Mouse (Mus musculus): ENCODE data around the gene Azin2. TPM values are rescaled to one million over a fixed set of nuclear protein-coding genes. Genes with fewer than 3 reads are reported as not detected.

Azin2 gene
- 20.3 and 20.7 TPM in 2 replicates for polyA plus RNA-seq (2015; fragmentation: Nextera tagmentation; extraction: Ambion mirVana)

DNA sequence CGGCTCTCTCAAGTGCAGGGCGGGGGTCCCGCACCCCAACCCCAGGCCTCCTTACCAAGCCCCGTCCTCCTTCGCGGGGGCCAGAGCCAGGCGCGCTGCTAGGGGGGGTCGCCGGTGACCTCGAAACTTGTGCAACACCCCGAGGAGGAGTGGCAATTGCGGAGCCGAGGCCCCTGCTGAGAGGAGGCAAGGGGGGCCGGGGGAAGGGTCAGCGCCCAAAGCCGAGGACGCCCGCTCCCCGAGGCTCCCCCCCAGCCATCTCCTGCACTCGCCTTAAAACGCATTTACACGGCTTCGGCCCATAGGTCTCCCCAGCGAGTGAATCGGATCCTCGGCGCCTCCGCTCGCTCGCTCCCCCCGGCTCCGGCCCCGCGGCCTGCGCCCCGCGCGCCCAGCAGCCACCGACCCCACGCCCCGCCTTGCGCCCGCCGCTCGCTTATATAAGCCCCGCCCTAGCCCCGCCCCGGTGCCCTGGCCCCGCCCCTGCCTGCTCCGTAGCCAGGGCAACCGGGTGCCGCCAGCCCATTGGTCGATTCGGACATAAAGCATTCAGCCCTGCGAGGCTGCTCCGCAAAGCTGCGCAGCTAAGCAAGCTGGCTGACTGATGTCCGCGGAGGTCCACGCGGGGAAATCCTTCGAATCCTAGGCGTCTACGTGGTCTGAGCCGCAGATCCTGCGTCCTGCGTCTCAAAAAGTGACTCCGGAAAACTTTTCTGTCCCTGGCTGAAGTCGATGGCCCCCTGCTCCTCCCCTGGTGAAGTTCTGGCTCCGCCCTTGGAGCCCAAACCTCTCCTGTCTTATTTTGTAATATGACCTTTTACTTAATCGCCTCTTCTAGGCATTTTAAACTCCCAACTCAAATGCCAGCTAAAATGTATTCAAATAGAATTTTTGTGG lies at the start of gene Azin2:
Gene Azin2, minus strand, starts transcription at position 414 of the 897 bp plus-strand sequence.
- WGBS: under 1% methylated on average over 47 of the region's 72 CpGs
- Histone ChIP-seq H3K27me3 (replicated peaks) (no peaks in the 10 kb centered on the region), H3K4me2 (peak within 1 kb of the TSS; percentile 93), H3K4me1 (peaks cover 48% of the 10 kb centered on the region), H3K4me3 (replicated peaks) (peak within 1 kb of the TSS; percentile 73), H3K36me3 (no peaks in the 10 kb centered on the region), H3K9me3 (replicated peaks) (no peaks in the 10 kb centered on the region), H3K9ac (replicated peaks) (peak within 1 kb of the TSS; percentile 85), H3K27ac (replicated peaks) (peak within 1 kb of the TSS; percentile 86)
- ATAC-seq (ENCODE audit: low FRiP score): peak; percentile 96

DNA sequence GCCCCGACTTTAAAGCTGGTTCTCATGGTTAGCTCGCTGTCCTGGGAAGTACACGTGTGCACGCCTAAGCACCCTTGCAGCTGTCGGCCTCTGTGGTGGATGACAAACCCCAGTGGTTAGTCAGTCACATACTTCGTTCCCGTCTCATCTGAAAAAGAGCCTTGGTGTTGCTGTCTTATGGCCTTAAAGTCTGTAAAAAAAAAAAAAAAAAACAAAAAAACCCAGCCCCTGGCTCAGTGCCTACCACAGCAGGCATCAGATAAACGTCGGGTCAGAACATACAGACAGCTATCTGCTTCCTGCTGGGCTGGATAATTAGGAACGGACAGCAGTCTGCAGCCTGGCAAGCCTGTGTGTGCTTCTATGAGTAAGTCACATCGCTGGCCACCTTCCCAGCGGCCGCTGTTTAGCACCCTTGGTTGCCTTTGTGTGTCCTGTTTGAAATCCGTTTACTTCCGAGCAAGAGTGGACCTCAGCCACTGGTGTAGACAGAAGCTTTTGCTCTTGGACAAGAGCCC lies 49.4 kb upstream of the Azin2 start:
- Histone ChIP-seq H3K4me1 (peaks cover 17% of the 10 kb centered on the region), H3K9me3 (replicated peaks) (no peaks in the 10 kb centered on the region), H3K27ac (replicated peaks) (peak overlapping the region; percentile 43; the same call in 1 of the 2 replicates), H3K4me3 (replicated peaks) (no peak overlapping the region), H3K9ac (replicated peaks) (no peak overlapping the region), H3K27me3 (replicated peaks) (no peaks in the 10 kb centered on the region), H3K36me3 (peaks cover 28% of the 10 kb centered on the region), H3K4me2 (no peak overlapping the region)
- WGBS: 39% methylated on average over 15 of the region's 15 CpGs
- peak; percentile 8; the same call in 1 of the 2 replicates for ATAC-seq (ENCODE audit: low FRiP score)

DNA sequence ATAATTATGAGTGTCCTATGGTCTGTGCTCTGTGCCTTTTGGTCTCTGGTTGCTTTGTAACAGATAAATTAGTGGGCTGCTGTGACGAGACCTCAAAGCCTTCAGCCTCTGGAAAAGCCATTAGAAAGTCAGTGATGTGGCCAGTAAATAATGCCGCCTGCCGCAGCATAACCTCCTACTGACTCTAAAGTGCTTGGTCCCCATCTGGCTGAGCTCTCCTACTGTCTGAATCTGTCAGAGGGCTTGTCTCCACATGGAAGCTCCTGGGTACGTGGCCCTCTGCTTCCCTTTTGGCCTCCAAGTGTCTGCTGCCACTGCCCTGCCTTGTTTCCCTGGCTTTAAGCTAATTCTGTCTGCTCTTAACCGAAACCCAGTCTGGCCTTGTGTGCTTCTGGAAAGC lies 47.3 kb upstream of the Azin2 start:
- no peaks in the 10 kb centered on the region for H3K9me3 ChIP-seq (replicated peaks)
- peaks cover 13% of the 10 kb centered on the region for H3K4me1 ChIP-seq
- no peak overlapping the region for H3K4me2 ChIP-seq
- H3K36me3 ChIP-seq: peaks cover 37% of the 10 kb centered on the region
- no peak overlapping the region; the same call in 1 of the 2 replicates for H3K27ac ChIP-seq (replicated peaks)
- WGBS: 57% methylated on average over 5 of the region's 5 CpGs
- no peak for ATAC-seq (ENCODE audit: low FRiP score)
- H3K4me3 ChIP-seq (replicated peaks): no peak overlapping the region
- H3K9ac ChIP-seq (replicated peaks): no peak overlapping the region
- H3K27me3 ChIP-seq (replicated peaks): no peaks in the 10 kb centered on the region

DNA sequence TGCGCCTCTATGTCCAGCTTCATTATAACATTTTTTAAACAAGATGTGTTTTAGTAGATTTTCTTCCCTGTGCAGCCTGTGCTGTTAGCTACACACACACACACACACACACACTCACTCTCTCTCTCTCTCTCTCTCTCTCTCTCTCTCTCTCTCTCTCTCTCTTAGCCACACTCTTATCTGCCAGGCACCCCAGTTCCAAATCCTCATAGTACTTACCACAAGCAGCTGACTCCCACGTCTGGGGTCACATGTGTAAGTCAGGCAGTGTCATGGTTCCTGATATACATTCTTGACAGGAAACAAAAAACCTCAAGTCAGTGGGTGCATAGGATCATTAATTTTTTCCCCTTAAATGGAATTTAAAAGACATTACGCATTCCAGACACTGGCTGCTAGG lies 46.4 kb upstream of the Azin2 start:
- no peak overlapping the region for H3K27ac ChIP-seq (replicated peaks)
- H3K9me3 ChIP-seq (replicated peaks): no peaks in the 10 kb centered on the region
- no peak overlapping the region for H3K4me3 ChIP-seq (replicated peaks)
- H3K4me1 ChIP-seq: peaks cover 13% of the 10 kb centered on the region
- H3K27me3 ChIP-seq (replicated peaks): no peaks in the 10 kb centered on the region
- no peak overlapping the region for H3K9ac ChIP-seq (replicated peaks)
- 82% methylated on average over 3 of the region's 3 CpGs for WGBS
- peaks cover 41% of the 10 kb centered on the region for H3K36me3 ChIP-seq
- no peak overlapping the region for H3K4me2 ChIP-seq
- no peak for ATAC-seq (ENCODE audit: low FRiP score)

DNA sequence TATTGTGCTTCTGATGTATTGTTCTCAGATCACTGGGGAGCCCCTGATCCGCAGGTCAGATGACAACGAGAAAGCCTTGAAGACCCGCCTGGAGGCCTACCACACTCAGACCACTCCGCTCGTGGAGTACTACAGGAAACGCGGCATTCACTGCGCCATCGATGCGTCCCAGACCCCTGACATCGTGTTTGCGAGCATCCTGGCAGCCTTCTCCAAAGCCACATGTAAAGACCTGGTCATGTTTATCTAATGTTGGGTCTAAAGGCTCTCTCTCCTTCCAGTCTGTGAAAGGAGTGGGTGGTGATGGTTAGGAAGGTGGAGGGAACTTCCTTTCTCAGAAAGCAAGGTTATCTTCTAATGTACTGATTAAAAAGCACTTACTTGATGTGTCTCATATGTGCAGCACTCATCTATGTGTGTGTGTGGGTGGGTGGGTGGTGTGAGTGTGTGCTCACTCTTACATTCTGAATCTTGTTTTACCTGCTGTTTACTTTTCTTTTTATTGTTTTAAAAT lies 45.8 kb upstream of the Azin2 start:
- Histone ChIP-seq H3K9me3 (replicated peaks) (no peaks in the 10 kb centered on the region), H3K4me3 (replicated peaks) (no peak overlapping the region), H3K4me1 (peaks cover 13% of the 10 kb centered on the region), H3K4me2 (no peak overlapping the region), H3K36me3 (peaks cover 47% of the 10 kb centered on the region), H3K27me3 (replicated peaks) (no peaks in the 10 kb centered on the region), H3K9ac (replicated peaks) (no peak overlapping the region), H3K27ac (replicated peaks) (no peak overlapping the region)
- 89% methylated on average over 12 of the region's 12 CpGs for WGBS
- no peak for ATAC-seq (ENCODE audit: low FRiP score)

DNA sequence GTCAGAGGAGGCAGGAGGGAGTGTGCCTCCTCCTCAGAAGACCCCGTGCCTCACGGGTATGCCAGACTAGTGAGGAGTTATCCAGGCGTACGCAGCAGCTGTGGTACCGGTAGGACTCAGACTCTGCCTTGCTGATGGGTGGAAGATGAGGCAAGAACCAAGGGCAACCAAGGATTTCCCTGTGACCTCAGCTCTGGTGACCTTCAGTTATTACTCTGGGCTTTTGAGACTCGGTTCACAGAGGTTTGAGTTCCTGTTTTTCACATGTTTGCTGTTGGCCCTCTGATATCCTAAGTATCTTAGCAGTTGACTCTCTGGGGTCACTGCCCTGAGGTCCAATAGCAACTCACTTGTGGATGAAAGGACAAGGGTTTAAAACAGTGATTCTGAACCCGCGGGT lies 41.5 kb upstream of the Azin2 start:
- Histone ChIP-seq H3K9ac (replicated peaks) (no peak overlapping the region), H3K4me1 (no peaks in the 10 kb centered on the region), H3K27me3 (replicated peaks) (no peaks in the 10 kb centered on the region), H3K27ac (replicated peaks) (no peak overlapping the region), H3K36me3 (peaks cover 73% of the 10 kb centered on the region), H3K4me3 (replicated peaks) (no peak overlapping the region), H3K4me2 (no peak overlapping the region), H3K9me3 (replicated peaks) (no peaks in the 10 kb centered on the region)
- no peak for ATAC-seq (ENCODE audit: low FRiP score)
- 90% methylated on average over 8 of the region's 8 CpGs for WGBS

DNA sequence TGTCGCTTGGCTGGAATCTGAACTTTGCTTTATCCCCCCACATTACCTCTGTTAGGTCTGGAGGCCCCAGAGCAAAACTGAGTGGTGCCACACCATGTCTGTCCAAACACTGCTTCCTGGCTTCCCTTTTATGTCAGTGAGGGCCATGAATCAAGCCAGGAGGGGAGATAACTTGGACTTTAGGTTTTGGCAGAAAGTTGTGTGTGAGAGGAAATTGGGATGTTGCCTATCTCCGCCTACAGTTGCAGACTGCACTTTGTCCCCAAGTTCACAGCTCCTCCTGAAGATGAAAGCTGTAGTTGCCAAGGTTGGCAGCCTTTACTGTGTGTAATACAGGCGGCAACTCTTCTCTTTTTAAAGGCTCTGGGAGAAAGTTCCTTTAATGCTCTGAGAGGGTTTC lies 38.5 kb upstream of the Azin2 start:
- Histone ChIP-seq H3K9me3 (replicated peaks) (no peaks in the 10 kb centered on the region), H3K4me1 (no peaks in the 10 kb centered on the region), H3K4me3 (replicated peaks) (no peak overlapping the region), H3K4me2 (no peak overlapping the region), H3K27me3 (replicated peaks) (no peaks in the 10 kb centered on the region), H3K36me3 (peaks cover 65% of the 10 kb centered on the region), H3K9ac (replicated peaks) (no peak overlapping the region), H3K27ac (replicated peaks) (no peak overlapping the region)
- ATAC-seq (ENCODE audit: low FRiP score): no peak
- WGBS: 86% methylated on average over 3 of the region's 3 CpGs

DNA sequence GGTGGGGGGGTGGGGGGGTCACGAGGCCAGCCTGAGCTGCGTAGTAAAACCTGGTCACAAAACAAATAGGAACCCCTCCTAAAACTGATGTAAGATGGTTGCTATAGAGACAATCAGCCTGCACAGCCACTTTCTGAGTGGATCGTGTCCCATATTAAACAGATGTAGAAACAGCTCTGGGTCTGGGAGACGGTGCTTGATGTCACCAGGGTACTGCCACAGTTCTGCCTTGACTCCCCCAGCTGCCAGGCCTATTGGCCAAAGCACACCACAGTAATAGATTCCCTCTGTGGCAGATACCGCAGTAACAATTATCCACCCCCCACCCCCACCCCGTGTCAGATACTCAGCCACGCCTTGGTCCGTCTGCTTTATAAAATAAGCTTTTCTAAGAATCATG lies 36.2 kb upstream of the Azin2 start:
- H3K27me3 ChIP-seq (replicated peaks): no peaks in the 10 kb centered on the region
- H3K4me2 ChIP-seq: no peak overlapping the region
- WGBS: 82% methylated on average over 8 of the region's 8 CpGs
- no peak overlapping the region for H3K9ac ChIP-seq (replicated peaks)
- H3K27ac ChIP-seq (replicated peaks): no peak overlapping the region
- peaks cover 20% of the 10 kb centered on the region for H3K4me1 ChIP-seq
- no peaks in the 10 kb centered on the region for H3K9me3 ChIP-seq (replicated peaks)
- ATAC-seq (ENCODE audit: low FRiP score): no peak
- peaks cover 50% of the 10 kb centered on the region for H3K36me3 ChIP-seq
- no peak overlapping the region for H3K4me3 ChIP-seq (replicated peaks)

DNA sequence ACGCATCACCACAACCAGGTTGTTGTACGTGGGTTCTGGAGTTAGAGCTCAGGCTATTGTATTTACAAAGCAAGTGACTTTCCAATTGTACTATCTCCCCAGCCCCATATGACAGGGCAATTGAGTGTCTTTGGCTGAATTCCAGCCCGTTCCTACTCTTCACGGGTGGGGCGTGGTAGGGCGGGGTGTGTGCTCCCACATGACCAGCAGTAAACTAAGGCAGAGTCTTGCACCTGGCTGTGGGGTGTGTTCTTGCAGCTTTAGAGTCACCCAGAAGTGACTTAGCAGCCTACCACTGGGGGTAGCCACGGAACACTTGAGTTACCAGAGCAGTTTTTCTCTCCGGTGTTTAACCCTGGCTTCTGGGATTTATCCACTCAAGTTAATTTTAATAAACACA lies 35.0 kb upstream of the Azin2 start:
- Histone ChIP-seq H3K27ac (replicated peaks) (no peak overlapping the region), H3K9me3 (replicated peaks) (no peaks in the 10 kb centered on the region), H3K9ac (replicated peaks) (no peak overlapping the region), H3K4me2 (no peak overlapping the region), H3K27me3 (replicated peaks) (no peaks in the 10 kb centered on the region), H3K4me3 (replicated peaks) (no peak overlapping the region), H3K4me1 (peaks cover 22% of the 10 kb centered on the region), H3K36me3 (peaks cover 41% of the 10 kb centered on the region)
- 56% methylated on average over 8 of the region's 8 CpGs for WGBS
- ATAC-seq (ENCODE audit: low FRiP score): no peak

DNA sequence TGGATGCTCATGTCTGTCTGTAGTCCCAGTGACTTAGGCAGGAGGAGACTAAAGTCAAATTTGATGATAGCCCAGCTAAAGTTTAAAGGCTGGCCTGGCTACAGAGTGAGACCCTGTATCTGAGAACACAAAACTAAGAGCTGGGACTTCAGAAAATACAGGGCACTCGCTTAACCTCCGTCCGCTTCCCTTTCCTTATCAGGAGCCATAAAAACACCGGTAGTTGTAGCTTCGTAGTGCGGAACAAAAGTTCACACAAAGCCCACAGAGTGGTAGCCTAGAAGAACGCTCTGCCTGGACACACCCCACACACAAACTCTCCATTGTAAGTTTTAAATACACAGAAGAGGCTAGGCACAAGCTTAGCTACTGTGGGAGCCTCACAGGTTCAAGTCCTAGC lies 33.0 kb upstream of the Azin2 start:
- Histone ChIP-seq H3K9ac (replicated peaks) (no peak overlapping the region), H3K36me3 (peaks cover 21% of the 10 kb centered on the region), H3K4me3 (replicated peaks) (no peak overlapping the region), H3K4me2 (no peak overlapping the region), H3K27ac (replicated peaks) (no peak overlapping the region), H3K4me1 (peaks cover 22% of the 10 kb centered on the region), H3K9me3 (replicated peaks) (no peaks in the 10 kb centered on the region), H3K27me3 (replicated peaks) (no peaks in the 10 kb centered on the region)
- WGBS: 55% methylated on average over 7 of the region's 7 CpGs
- no peak for ATAC-seq (ENCODE audit: low FRiP score)

DNA sequence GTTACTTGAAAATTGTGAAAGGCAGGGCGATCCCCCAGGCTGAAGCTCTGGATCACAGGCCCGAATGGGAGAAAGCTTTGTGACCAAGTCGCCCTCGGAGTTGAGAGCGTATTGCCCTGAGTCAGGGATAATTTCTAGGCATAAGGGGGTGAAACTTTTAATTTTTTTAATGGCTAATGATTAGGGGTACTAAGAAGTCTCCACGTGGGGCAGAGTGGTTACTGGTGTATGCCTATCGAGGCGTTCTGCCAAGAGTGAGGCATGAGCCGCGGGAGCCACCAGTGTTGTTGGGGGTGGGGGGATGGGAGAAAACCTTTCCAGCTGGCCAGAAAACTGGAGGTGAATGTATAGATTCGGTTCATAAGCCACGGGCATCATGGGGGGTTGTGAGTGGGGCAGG lies 31.4 kb upstream of the Azin2 start:
- H3K36me3 ChIP-seq: peaks cover 8% of the 10 kb centered on the region; the same call in 1 of the 2 replicates
- peak overlapping the region; percentile 81 for H3K27ac ChIP-seq (replicated peaks)
- ATAC-seq (ENCODE audit: low FRiP score): no peak
- no peaks in the 10 kb centered on the region for H3K9me3 ChIP-seq (replicated peaks)
- WGBS: 3% methylated on average over 12 of the region's 12 CpGs
- H3K27me3 ChIP-seq (replicated peaks): no peaks in the 10 kb centered on the region
- peaks cover 22% of the 10 kb centered on the region for H3K4me1 ChIP-seq
- H3K4me3 ChIP-seq (replicated peaks): peak overlapping the region; percentile 91
- peak overlapping the region; percentile 84 for H3K9ac ChIP-seq (replicated peaks)
- H3K4me2 ChIP-seq: peak overlapping the region; percentile 82

All from neural tube, embryonic 15.5 days (tissue).